Mouse (Mus musculus) thymus, postnatal 36 days (tissue): ENCODE measurements at regions not wholly inside any gene's neighbourhood (a gene's known extent, or its start where the extent isn't known, plus 50 kb on each side); places are given as distances from the start of the nearest gene placed in this dataset.
A peak's percentile ranks its signal among the peaks of the same experiment; 100 is the strongest.
"Not testable (repeated sequence)": the region's sequence is repeated elsewhere in the genome, so short reads cannot be mapped to it uniquely, and the experiment has no call there.

Source experiments
- DNase-seq, 2 experiments: peaks; one replicate each; pipeline ENCODE4 v3.0.0; 2022; ENCODE audit warnings: mixed read lengths in 2 of 2

DNA sequence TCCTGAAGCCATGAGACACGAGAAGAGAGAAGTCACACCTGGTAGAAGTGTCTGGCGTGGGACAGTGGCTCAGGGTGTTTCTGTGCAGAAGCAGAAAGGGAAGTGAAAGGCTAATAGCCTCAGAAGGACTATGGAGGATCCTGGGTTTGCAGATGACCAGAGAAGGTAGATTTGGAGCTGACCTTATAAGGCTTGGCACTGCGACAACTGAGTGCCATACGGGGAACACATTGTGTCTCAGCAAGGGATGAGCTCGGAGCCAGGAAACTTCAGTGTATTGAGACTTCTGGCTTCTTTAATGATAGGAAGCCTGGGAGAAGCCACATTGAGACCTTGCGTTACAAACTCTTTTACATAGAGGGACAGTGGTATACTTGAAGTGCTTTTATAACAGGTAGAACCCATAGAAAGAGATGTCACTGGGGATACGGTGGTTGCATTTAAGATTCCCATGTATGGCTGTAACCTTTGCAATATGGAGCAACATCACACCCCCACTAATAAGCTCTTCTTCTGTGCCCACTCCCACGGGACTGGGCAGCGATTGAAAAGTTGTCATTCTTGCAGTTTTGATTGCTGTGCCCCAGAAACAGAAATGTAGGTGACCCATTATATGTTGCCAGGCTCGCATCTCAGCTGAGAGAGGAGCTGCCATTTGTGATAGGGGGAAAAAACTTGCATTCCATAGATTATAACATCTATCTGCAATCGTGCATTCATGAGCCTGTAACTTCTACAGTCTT lies 61.8 kb upstream of the Dync1i1 start:
- no peak for DNase-seq

DNA sequence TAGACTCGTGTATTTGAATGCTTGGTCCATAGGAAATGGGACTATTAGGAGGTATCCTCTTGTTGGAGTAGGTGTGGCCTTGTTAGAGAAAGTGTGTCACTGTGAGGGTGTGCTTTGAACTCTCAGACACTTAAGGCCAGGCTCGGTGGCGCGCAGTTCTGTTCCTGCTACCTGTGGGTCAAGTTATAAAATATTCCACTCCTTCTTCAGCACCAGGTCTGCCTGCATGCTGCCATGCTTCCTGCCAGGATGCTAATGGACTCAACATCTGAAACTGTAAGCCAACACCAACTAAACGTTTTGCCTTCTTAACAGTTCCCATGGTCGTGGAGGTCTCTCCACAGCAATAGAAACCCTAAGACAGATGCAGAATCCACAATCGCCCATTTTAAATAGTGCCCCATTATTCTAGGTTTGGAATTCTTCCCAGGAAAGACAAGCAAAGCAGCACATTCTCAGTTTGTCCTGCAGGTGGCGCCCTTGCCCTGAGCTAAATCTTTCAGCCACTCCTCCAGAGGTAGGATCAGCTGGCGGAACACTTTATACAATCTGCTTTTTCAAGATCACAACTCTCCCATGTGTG lies 80.2 kb upstream of the Dync1i1 start:
- peak in 1 of 2 experiments; percentile 13 for DNase-seq

- DNase-seq: no peak
Measured at GRCm38 (mm10) chr6:5634222-5634621, 91.2 kb upstream of the Dync1i1 start.

DNA sequence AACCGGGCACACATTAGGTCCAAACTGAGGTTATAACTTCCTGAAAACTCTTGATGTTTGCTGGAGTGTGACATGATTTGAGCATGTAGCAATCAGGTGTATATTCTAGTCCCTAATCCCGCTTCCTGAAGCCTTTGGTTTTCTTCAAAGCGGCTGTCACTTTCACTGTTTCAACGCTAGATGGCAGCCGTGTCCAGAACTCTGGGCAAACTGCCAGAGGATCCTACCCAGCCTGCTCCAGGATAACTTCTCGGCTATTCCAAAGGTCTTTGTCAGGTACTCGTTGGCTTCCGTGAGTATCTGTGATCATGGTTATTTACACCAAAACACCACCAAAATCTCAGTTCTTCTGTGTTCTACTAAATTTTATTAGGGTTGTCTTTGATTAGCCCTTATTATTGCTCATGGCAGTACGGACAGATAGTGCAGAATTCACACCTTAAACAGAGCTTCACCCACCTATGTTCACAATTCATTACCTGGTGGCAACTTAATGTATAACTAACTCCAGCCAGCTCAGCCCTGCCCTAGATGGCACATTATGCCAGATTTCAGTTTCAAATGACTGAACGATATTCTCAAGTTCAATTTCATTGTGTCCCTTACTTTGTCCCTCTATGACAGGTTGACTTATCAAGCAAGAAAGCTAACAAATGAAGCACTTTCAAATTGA lies 92.3 kb upstream of the Dync1i1 start:
- DNase-seq: no peak

DNA sequence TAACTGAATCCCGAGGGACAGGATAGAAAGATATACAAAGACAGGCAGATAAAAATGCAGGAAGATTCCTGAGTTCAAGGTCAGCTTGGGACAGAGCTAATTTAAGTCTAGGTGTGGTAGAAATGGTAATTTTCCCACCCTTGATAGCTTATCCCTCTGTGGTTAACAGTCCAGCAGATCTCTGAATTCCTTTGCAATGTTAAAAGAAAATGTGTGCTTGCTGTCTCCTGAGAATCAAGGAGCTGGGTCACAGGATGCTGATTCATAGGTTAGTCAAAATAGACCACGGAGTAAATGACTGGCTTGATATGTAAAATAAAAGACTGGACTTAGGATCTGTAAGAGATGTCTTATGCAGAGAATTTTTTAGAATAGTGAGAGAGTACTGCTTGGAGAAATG lies 101.4 kb upstream of the Dync1i1 start:
- no peak for DNase-seq

- DNase-seq: no peak
Measured at GRCm38 (mm10) chr6:5621582-5621981, 103.9 kb upstream of the Dync1i1 start.

DNA sequence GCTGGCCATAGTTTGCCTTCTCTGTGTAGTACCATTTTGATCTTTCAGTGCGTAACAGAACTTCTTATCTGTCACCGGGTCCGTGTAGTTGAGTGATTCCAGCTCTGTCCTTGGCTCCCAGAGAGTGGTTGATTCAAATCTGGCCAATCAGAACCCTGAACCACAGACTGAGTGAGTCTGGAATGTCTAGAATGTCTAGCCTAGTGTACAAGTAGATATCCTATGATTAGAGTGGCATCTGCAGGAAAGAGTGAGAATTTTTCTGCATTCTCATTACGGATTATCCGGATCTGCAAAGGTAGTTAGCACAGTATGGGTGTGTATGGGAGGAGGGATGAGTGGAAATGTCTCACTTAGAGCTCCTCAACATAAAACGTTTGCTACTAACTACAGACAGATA lies 97.9 kb upstream of the Pdk4 start:
- no peak for DNase-seq

GRCm38 (mm10) chr6:5589635-5590034 lies 93.5 kb upstream of the Pdk4 start:
- peak; percentile 46 for DNase-seq

DNA sequence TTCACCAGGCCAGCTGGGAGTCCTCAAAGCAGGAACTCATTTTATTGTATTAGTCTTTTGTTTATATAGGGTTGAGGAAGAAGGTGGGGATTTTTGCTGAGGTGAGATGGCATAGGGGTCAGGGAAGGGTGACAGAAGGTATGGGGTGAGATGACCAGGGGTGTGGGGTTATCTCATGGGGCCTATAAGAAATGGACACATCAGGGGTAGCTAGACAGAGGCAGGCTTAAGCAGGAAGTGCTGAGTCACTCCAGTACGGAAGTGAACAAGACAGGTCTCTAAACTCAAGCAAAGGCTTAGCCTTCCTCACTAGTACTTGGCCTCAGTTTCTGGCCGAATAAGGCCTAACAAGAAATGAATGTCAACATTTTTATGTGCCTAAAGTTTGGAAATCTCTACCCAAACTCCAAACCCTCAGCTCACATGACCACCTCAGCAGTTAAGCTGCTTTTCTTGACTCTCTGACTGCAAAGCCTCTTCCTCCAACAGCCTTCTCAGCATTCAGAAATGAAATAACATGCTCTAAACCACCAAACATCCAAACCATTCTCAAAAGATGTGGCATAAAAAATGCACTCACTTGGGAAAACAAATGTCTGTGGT lies 86.9 kb upstream of the Pdk4 start:
- DNase-seq: no peak

DNA sequence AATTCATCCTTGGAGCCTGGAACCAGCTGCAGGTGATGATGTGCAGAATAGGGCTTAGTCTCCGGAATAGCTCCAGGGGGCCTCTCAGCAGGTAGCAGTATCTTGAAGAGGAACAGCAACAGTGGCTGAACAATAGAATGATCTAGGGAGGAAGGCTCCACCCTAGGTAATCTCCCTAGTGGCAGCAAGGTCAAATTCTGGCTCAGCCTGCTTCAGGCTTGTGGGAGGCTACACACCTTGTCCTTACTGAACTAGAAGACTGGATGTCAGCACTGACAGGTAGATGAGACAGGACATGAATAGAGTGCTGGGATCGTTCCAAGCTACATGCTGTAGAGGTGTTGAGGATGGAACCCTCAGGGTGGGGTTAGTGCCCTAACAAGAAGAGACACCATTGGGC lies 80.8 kb upstream of the Pdk4 start:
- not testable (repeated sequence) for DNase-seq

DNA sequence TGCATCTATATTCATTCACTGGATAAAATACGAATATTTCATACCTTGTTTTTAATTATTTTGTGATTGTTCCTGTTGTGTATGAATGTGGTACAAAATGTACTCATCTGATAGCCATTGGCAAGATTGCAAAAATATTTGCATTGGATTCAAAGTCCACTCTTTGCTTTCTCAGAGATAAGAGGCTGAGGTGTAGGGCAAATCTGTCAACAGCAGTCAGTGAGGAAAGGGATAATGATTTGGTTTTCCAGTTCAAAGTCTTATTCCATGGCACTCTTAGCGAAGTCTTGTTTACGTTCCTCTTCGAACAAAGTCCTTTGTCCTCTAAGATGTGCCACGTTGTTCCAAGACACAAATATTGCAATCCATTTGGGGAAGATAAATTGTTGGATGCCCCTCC lies 70.5 kb upstream of the Pdk4 start:
- DNase-seq: no peak

- no peak for DNase-seq
Measured at GRCm38 (mm10) chr6:5565049-5565448, 68.9 kb upstream of the Pdk4 start.

- no peak for DNase-seq
Measured at GRCm38 (mm10) chr6:5553703-5554394, 57.7 kb upstream of the Pdk4 start.

- no peak for DNase-seq
Measured at GRCm38 (mm10) chr6:5550067-5550466, 54.0 kb upstream of the Pdk4 start.
